Mouse (Mus musculus) lung, postnatal 0 days (tissue): ENCODE results near the gene Hivep2.

Experiments used
- CTCF ChIP-seq: IDR thresholded peaks from 2 replicates; pipeline ENCODE4 v1.5.1; 2016; ENCODE audit warnings: antibody characterized with exemption, mild to moderate bottlenecking
- EP300 ChIP-seq: IDR thresholded peaks from 2 replicates; pipeline ENCODE4 v1.6.1; 2016; ENCODE audit warnings: antibody characterized with exemption, mild to moderate bottlenecking, control low read depth

DNA sequence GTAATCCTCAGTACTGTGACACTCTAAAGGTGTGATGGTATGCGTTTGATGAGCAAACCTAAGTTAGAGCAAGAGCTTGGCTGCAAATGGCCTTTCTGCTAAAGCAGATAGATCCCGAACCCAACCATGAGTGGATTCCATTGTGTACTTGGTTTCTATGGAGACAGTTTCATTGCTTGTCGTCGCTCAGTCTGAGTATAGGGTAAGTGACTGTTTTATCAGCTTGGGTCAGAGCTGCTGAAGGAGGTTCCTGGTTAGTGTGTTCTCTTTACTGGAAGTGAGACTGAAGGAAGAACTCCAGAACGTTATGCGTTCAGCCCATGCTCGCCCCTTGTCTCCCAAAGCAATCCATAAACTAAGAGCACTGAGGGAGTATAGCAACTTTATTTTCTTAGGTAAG is 54.4 kb downstream of the Hivep2 start:
- TF ChIP-seq CTCF (no peak), EP300 (no peak)
